Comparison of ENCODE assay signal across 9 mouse cellular contexts in genomic region chr3:115080428-115081181, GRCm38 (mm10).
A peak's percentile ranks its signal among the peaks of the same experiment; 100 is the strongest.
DNase-seq lines count a peak whose midpoint lies in the region; ATAC-seq lines count a peak whose summit lies in the region.
"Had no signal": no experiment of that assay in that cellular context is flagged by ENCODE, and none has a peak within 500 bp of the region (broad histone marks: within the 10 kb centered on the region; RNA-seq: fewer than 3 reads in every experiment).

No protein-coding gene starts in this region.

- H3K4me3 ChIP-seq in intestine, embryonic 14.5 days (ENCODE audit: low read depth, low read length), result no peak overlapping the region
- no peak overlapping the region for H3K4me3 ChIP-seq in midbrain, embryonic 12.5 days

- peak; percentile 74 for ATAC-seq in cerebellum, adult (ENCODE audit: insufficient number of reproducible peaks, low FRiP score, low TSS enrichment)
- no peak for ATAC-seq in intestine, embryonic 14.5 days (replicated peaks; ENCODE audit: low FRiP score, low TSS enrichment, low read depth)
- peak; percentile 58 for ATAC-seq in midbrain, embryonic 12.5 days (ENCODE audit: low FRiP score, low read depth)

- H3K27me3 ChIP-seq in intestine, embryonic 14.5 days (replicated peaks; ENCODE audit: control insufficient read depth, insufficient read depth, low read length), result no peaks in the 10 kb centered on the region
- H3K27me3 ChIP-seq in midbrain, embryonic 12.5 days, result no peaks in the 10 kb centered on the region

- WGBS in intestine, embryonic 14.5 days, result 27% methylated on average over 12 of the region's 12 CpGs
- WGBS in midbrain, embryonic 12.5 days, result 39% methylated on average over 12 of the region's 12 CpGs

- H3K4me1 ChIP-seq in intestine, embryonic 14.5 days (replicated peaks; ENCODE audit: control insufficient read depth, insufficient read depth, low read length), result no peaks in the 10 kb centered on the region
- peaks cover 5% of the 10 kb centered on the region; the same call in 1 of the 2 replicates for H3K4me1 ChIP-seq in midbrain, embryonic 12.5 days

- no peak for DNase-seq in cerebellum, postnatal 4 days (ENCODE audit: low spot score in 2 of 2)
- DNase-seq in embryo, embryonic 10.5 days (ENCODE audit: low spot score), result peak; percentile 29
- no peak for DNase-seq in intestine, embryonic 14.5 days (ENCODE audit: low spot score)
- DNase-seq in spleen, postnatal 10 days (ENCODE audit: low spot score in 2 of 2), result no peak
- DNase-seq in spleen, postnatal 4 days (ENCODE audit: low spot score in 2 of 2), result no peak
- no peak for DNase-seq in heart, postnatal 4 days
- DNase-seq: thymus, adult 18-20 months had no signal

- H3K36me3 ChIP-seq in intestine, embryonic 14.5 days (ENCODE audit: control insufficient read depth, insufficient read depth, low read length), result no peaks in the 10 kb centered on the region
- H3K36me3 ChIP-seq in midbrain, embryonic 12.5 days, result no peaks in the 10 kb centered on the region

- H3K27ac ChIP-seq in intestine, embryonic 14.5 days (ENCODE audit: low read depth), result no peak overlapping the region
- no peak overlapping the region for H3K27ac ChIP-seq in midbrain, embryonic 12.5 days (replicated peaks)

- H3K9me3 ChIP-seq in intestine, embryonic 14.5 days (ENCODE audit: control insufficient read depth, low read length), result no peaks in the 10 kb centered on the region
- no peaks in the 10 kb centered on the region for H3K9me3 ChIP-seq in midbrain, embryonic 12.5 days

- H3K9ac ChIP-seq in intestine, embryonic 14.5 days (ENCODE audit: low read length), result no peak overlapping the region
- no peak overlapping the region for H3K9ac ChIP-seq in midbrain, embryonic 12.5 days (replicated peaks)

- H3K4me2 ChIP-seq in intestine, embryonic 14.5 days (ENCODE audit: low read length), result peak overlapping the region; percentile 8; the same call in 1 of the 2 replicates
- H3K4me2 ChIP-seq in midbrain, embryonic 12.5 days (replicated peaks), result no peak overlapping the region
